In the genomic region with DNA sequence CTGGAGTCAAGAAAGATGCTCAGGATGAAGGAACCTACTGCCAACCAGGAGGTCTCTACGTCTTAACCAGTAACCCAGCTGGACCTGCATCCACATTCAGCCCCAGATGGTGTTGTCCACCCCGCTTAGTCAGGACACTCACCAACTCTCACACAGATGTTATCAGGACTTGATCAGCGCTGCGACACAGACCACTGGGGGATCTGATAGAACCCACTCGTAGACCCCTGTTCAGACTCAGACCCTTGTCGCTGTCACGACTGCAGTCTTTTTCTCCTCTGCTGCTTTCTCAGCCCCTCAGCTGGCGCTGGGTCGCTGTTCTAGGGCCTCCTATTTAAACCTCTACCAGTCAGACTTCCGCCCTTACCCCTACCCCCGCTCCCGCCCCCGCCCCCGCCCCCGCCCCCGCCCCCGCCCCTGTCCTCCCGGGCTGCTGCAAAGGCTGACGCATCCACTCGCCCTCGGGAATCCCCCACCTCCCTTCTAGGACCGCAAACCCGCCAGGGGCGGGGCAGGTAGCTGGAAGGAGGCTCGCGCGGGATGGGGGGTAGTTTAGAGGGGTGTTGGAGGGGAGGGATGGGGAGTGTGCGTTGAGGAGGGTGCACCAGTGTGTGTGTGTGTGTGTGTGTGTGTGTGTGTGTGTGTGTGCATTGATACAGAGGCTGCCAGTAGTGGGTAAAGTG, we compare ENCODE assay signal across 7 mouse cellular contexts. TPM values are rescaled to one million over a fixed set of nuclear protein-coding genes. Genes with fewer than 3 reads are reported as not detected.
DNase-seq lines count a peak whose midpoint lies in the region; ATAC-seq and TF ChIP-seq lines count a peak whose summit lies in the region.

A gene (minus strand): TSS at position 347 of the 683 bp plus-strand sequence.

- no peaks in the 10 kb centered on the region for H3K9me3 ChIP-seq in G1E (replicated peaks)

- H3K4me1 ChIP-seq in G1E (ENCODE audit: insufficient read depth, low read depth, low read length), result peaks cover 56% of the 10 kb centered on the region

- TF ChIP-seq POLR2A in brain, embryonic 14.5 days (IDR thresholded peaks at IDR 0.05; ENCODE audit: borderline replicate concordance, extremely low read depth, insufficient read depth, insufficient read length, poor library complexity, severe bottlenecking), result no peak

- ATAC-seq in G1E (ENCODE audit: extremely low read depth, insufficient number of reproducible peaks, low FRiP score, poor library complexity, severe bottlenecking), result peak; percentile 55

- no peak for TF ChIP-seq CTCF in G1E (IDR thresholded peaks at IDR 0.05; ENCODE audit: low read depth, low read length)
- no peak for TF ChIP-seq CTCF in brain, embryonic 14.5 days (IDR thresholded peaks at IDR 0.05; ENCODE audit: borderline replicate concordance, extremely low read depth, insufficient read depth, insufficient read length)

- peaks cover 41% of the 10 kb centered on the region for H3K36me3 ChIP-seq in G1E (replicated peaks)

- H3K27me3 ChIP-seq in G1E (ENCODE audit: insufficient read depth, low read length), result peaks cover 3% of the 10 kb centered on the region; the same call in 1 of the 2 replicates

- peak within 1 kb of the TSS; percentile 69 for H3K4me3 ChIP-seq in G1E (ENCODE audit: low read depth, low read length)

- peak; percentile 93 for DNase-seq in G1E (ENCODE audit: low spot score)
- DNase-seq in brain, embryonic 14.5 days (ENCODE audit: low read depth), result peak; percentile 51
- peak; percentile 74 to 85 for DNase-seq in heart, adult 18-20 months
- peak; percentile 38 for DNase-seq in kidney, adult 18-20 months
- peak; percentile 84 for DNase-seq in lung, postnatal 10 days
- peak; percentile 77 for DNase-seq in retina, postnatal 1 day
- DNase-seq in cerebellum, adult 9-10 months, result no peak

RNA-seq across cellular contexts. Expression of the gene that starts here (rescaled TPM):
- total RNA-seq in G1E (2014; fragmentation: Nextera tagmentation) (4.4 and 6.8 TPM in 2 replicates), G1E (2017) (4.9 and 5.3 TPM in 2 replicates)
- polyA plus RNA-seq in G1E (2012), result 7.2 and 7.9 TPM in 2 replicates
- 3.0 and 3.4 TPM in 2 replicates for polyA plus RNA-seq in brain, embryonic 14.5 days (2012; rRNA removed)
- 100 to 1,000 TPM in 1 of 2 experiments, 10 to 100 TPM in 1; 88.7 to 108 TPM for total RNA-seq in heart, adult 18-20 months (2021)

Comparison
In these comparisons a context has a peak if more than half of its experiments do, and no peak if none do; other contexts are left out.
1. RNA of the gene that starts here (total RNA-seq): 88.7 to 108 TPM in heart, adult 18-20 months; 4.4 to 6.8 TPM in G1E; every median in the first group is over 10 times any median in the second.